Mouse (Mus musculus) CH12.LX (cell line): ENCODE measurements around the gene Olfr1151. TPM values are rescaled to one million over a fixed set of nuclear protein-coding genes. Genes with fewer than 3 reads are reported as not detected.

Experiments used
- DNase-seq: peaks from one replicate; pipeline ENCODE4 v3.0.0-alpha.2; 2013; ENCODE audit errors: extremely low read depth
- H3K27ac ChIP-seq: 2 replicates; pipeline ENCODE4 v1.5.1; 2012; ENCODE audit warnings: low read depth, mild to moderate bottlenecking, control low read depth, moderate library complexity; ENCODE audit not compliant: insufficient read depth
- H3K27me3 ChIP-seq: replicated peaks from 2 replicates; pipeline ENCODE3; 2012; ENCODE audit warnings: inconsistent platforms
- H3K36me3 ChIP-seq, 2 experiments: replicated peaks in 1 of 2; 2 replicates each; pipeline versions ENCODE3 to v1.6.1; 2012; ENCODE audit warnings: inconsistent platforms in 1 of 2, low read length in 1 of 2, mild to moderate bottlenecking in 1 of 2, mixed read lengths in 1 of 2, moderate library complexity in 1 of 2; ENCODE audit not compliant: control insufficient read depth in 1 of 2, insufficient read depth in 1 of 2
- H3K4me1 ChIP-seq, 2 experiments: 2 replicates each; pipeline ENCODE4 v1.6.1; 2012; ENCODE audit warnings: inconsistent platforms in 1 of 2, moderate library complexity in 1 of 2; ENCODE audit not compliant: insufficient read depth in 2 of 2, control insufficient read depth in 1 of 2
- H3K4me2 ChIP-seq: 2 replicates; pipeline ENCODE4 v1.6.1; 2012; ENCODE audit warnings: low read depth, mild to moderate bottlenecking, control low read depth; ENCODE audit not compliant: poor library complexity, insufficient read depth, severe bottlenecking
- H3K4me3 ChIP-seq, 3 experiments: fragments of 150-350 bp in 1 of 3; sonication (generic) in 1 of 3; replicated peaks in 1 of 3; 2 replicates each; pipeline versions ENCODE3 to v1.5.1; 2011 to 2012; ENCODE audit warnings: low read depth in 2 of 3, low read length in 2 of 3, mild to moderate bottlenecking in 2 of 3, moderate library complexity in 2 of 3, control low read depth in 1 of 3, improper control_type of control experiment in 1 of 3, inconsistent platforms in 1 of 3, mixed read lengths in 1 of 3; ENCODE audit not compliant: poor library complexity in 1 of 3
- H3K79me2 ChIP-seq: replicated peaks from 2 replicates; pipeline ENCODE4 v1.6.1; 2012; ENCODE audit warnings: mild to moderate bottlenecking, moderate library complexity; ENCODE audit not compliant: control insufficient read depth, poor library complexity, insufficient read depth, severe bottlenecking; ENCODE audit errors: extremely low read depth
- H3K9ac ChIP-seq: 2 replicates; pipeline ENCODE4 v1.6.1; 2012; ENCODE audit warnings: low read depth, mild to moderate bottlenecking, control low read depth, moderate library complexity; ENCODE audit not compliant: insufficient read depth
- H3K9me3 ChIP-seq: replicated peaks from 2 replicates; pipeline ENCODE3; 2012; ENCODE audit warnings: low read length, inconsistent platforms, mixed read lengths
- BHLHE40 ChIP-seq: IDR thresholded peaks from 2 replicates; pipeline ENCODE4 v1.6.1; 2011; ENCODE audit warnings: mild to moderate bottlenecking, low read depth, low read length, improper control_type of control experiment
- CHD1 ChIP-seq: IDR thresholded peaks from 2 replicates; pipeline ENCODE4 v1.6.1; 2012; ENCODE audit warnings: low read depth, low read length, improper control_type of control experiment, inconsistent platforms
- CHD2 ChIP-seq: IDR thresholded peaks from 2 replicates; pipeline ENCODE4 v1.6.1; 2011; ENCODE audit warnings: low read length, improper control_type of control experiment
- ELF1 ChIP-seq: IDR thresholded peaks from 2 replicates; pipeline ENCODE4 v1.6.1; 2014; ENCODE audit warnings: low read depth, mild to moderate bottlenecking, inconsistent platforms, low read length, improper control_type of control experiment
- EP300 ChIP-seq: IDR thresholded peaks from 2 replicates; pipeline ENCODE4 v1.6.1; 2011; ENCODE audit warnings: low read length, improper control_type of control experiment
- HCFC1 ChIP-seq: IDR thresholded peaks from 2 replicates; pipeline ENCODE4 v1.6.1; 2012; ENCODE audit warnings: low read depth, mild to moderate bottlenecking, inconsistent platforms, low read length, improper control_type of control experiment
- ZMIZ1 ChIP-seq: IDR thresholded peaks from 2 replicates; pipeline ENCODE4 v1.6.1; 2012; ENCODE audit warnings: low read depth, mild to moderate bottlenecking, inconsistent platforms, low read length, improper control_type of control experiment
- dilution Hi-C: fragments of 300-500 bp; cut with MboI; formaldehyde crosslinking; loops from 2 replicates; pipeline ENCODE4 v1.14.3; 2020; ENCODE audit warnings: low sequenced_read_pairs; ENCODE audit not compliant: extremely low pct_unique_long_range_greater_than_20kb, extremely low pct_ligation_motif_present
- in situ Hi-C: fragments of 300-500 bp; cut with MboI; formaldehyde crosslinking; loops from 3 replicates; pipeline ENCODE4 v1.14.3; 2019; ENCODE audit warnings: low sequenced_read_pairs, low pct_ligation_motif_present, low pct_unique_long_range_greater_than_20kb, mixed read lengths
- polyA plus RNA-seq: library from polyadenylated mRNA; unstranded; fragments of >175 nt; gene quantifications from 2 replicates; pipeline ENCODE4 v1.2.1, GENCODE M21; 2012; ENCODE audit warnings: low read depth; ENCODE audit not compliant: insufficient read length
- total RNA-seq, 2 experiments: library from RNA; depleted of rRNA; stranded (reverse); fragments of 300-350 nt in 1 of 2; fragments of >200 nt in 1 of 2; gene quantifications; 2 replicates each; pipeline ENCODE4 v1.2.3; 2012 to 2014

The Olfr1151 gene
- total and polyA plus RNA-seq, 3 experiments: not detected

GRCm38 (mm10) chr2:87894662-87895061, 39.0 kb downstream of the Olfr1151 start, which contains the start of gene Olfr1153:
TSS of gene Olfr1153 (plus strand) at chr2:87894962.
- in situ Hi-C loops (no loop called here), dilution Hi-C loops (no loop called here)
- no peaks in the 10 kb centered on the region for H3K79me2 ChIP-seq
- H3K4me2 ChIP-seq: no peak within 1 kb of the TSS
- H3K9me3 ChIP-seq: peaks cover 13% of the 10 kb centered on the region
- no peak for TF ChIP-seq HCFC1
- no peak for TF ChIP-seq CHD1
- no peaks in the 10 kb centered on the region for H3K36me3 ChIP-seq
- no peak for DNase-seq
- no peaks in the 10 kb centered on the region for H3K4me1 ChIP-seq
- no peak within 1 kb of the TSS for H3K9ac ChIP-seq
- H3K4me3 ChIP-seq: no peak within 1 kb of the TSS
- no peaks in the 10 kb centered on the region for H3K27me3 ChIP-seq
- H3K27ac ChIP-seq: no peak within 1 kb of the TSS

- no peak for DNase-seq
- in situ Hi-C loops: no loop called here
- TF ChIP-seq EP300 (no peak), CHD2 (no peak), ELF1 (no peak), BHLHE40 (no peak), ZMIZ1 (no peak)
- Histone ChIP-seq H3K79me2 (no peaks in the 10 kb centered on the region), H3K4me3 (no peak within 1 kb of the TSS), H3K36me3 (no peaks in the 10 kb centered on the region), H3K27ac (no peak within 1 kb of the TSS), H3K27me3 (no peaks in the 10 kb centered on the region), H3K4me1 (no peaks in the 10 kb centered on the region), H3K9ac (no peak within 1 kb of the TSS), H3K9me3 (no peaks in the 10 kb centered on the region), H3K4me2 (no peak within 1 kb of the TSS)
- dilution Hi-C loops: no loop called here
Observed at GRCm38 (mm10) chr2:87905066-87905465, 49.4 kb downstream of the Olfr1151 start, which contains the start of gene Olfr1154. TSS of gene Olfr1154 (minus strand) at chr2:87905166.

Other genes starting within 250 kb of the Olfr1151 start
Only the 20 nearest of the 30 such genes appear.
- not detected in 2 replicates for gene Olfr1136, start 161.9 kb upstream of the Olfr1151 start, total RNA-seq (2012; rRNA removed)
- gene Olfr1136, start 161.9 kb upstream of the Olfr1151 start, total RNA-seq (2014; rRNA removed): not detected in 2 replicates
- gene Olfr1136, start 161.9 kb upstream of the Olfr1151 start, polyA plus RNA-seq: not detected in 2 replicates
- gene Olfr1137, start 142.7 kb upstream of the Olfr1151 start, total RNA-seq (2012; rRNA removed): not detected in 2 replicates
- not detected in 2 replicates for gene Olfr1137, start 142.7 kb upstream of the Olfr1151 start, total RNA-seq (2014; rRNA removed)
- gene Olfr1137, start 142.7 kb upstream of the Olfr1151 start, polyA plus RNA-seq: not detected in 2 replicates
- not detected in 2 replicates for gene Olfr1138, start 115.9 kb upstream of the Olfr1151 start, total RNA-seq (2012; rRNA removed)
- gene Olfr1138, start 115.9 kb upstream of the Olfr1151 start, total RNA-seq (2014; rRNA removed): not detected in 2 replicates
- gene Olfr1138, start 115.9 kb upstream of the Olfr1151 start, polyA plus RNA-seq: not detected in 2 replicates
- not detected in 2 replicates for gene Olfr1140, start 112.1 kb upstream of the Olfr1151 start, total RNA-seq (2012; rRNA removed)
- not detected in 2 replicates for gene Olfr1140, start 112.1 kb upstream of the Olfr1151 start, total RNA-seq (2014; rRNA removed)
- not detected in 2 replicates for gene Olfr1140, start 112.1 kb upstream of the Olfr1151 start, polyA plus RNA-seq
- gene Olfr1141, start 101.9 kb upstream of the Olfr1151 start, total RNA-seq (2012; rRNA removed): not detected in 2 replicates
- gene Olfr1141, start 101.9 kb upstream of the Olfr1151 start, total RNA-seq (2014; rRNA removed): not detected in 2 replicates
- gene Olfr1141, start 101.9 kb upstream of the Olfr1151 start, polyA plus RNA-seq: not detected in 2 replicates
- gene Olfr152, start 76.4 kb upstream of the Olfr1151 start, total RNA-seq (2012; rRNA removed): not detected in 2 replicates
- not detected in 2 replicates for gene Olfr152, start 76.4 kb upstream of the Olfr1151 start, total RNA-seq (2014; rRNA removed)
- not detected in 2 replicates for gene Olfr152, start 76.4 kb upstream of the Olfr1151 start, polyA plus RNA-seq
- not detected in 2 replicates for gene Olfr1143, start 55.3 kb upstream of the Olfr1151 start, total RNA-seq (2012; rRNA removed)
- not detected in 2 replicates for gene Olfr1143, start 55.3 kb upstream of the Olfr1151 start, total RNA-seq (2014; rRNA removed)
- not detected in 2 replicates for gene Olfr1143, start 55.3 kb upstream of the Olfr1151 start, polyA plus RNA-seq
- gene Olfr1145, start 46.0 kb upstream of the Olfr1151 start, total RNA-seq (2012; rRNA removed): not detected in 2 replicates
- not detected in 2 replicates for gene Olfr1145, start 46.0 kb upstream of the Olfr1151 start, total RNA-seq (2014; rRNA removed)
- gene Olfr1145, start 46.0 kb upstream of the Olfr1151 start, polyA plus RNA-seq: not detected in 2 replicates
- gene Olfr1148, start 25.3 kb upstream of the Olfr1151 start, total RNA-seq (2012; rRNA removed): not detected in 2 replicates
- gene Olfr1148, start 25.3 kb upstream of the Olfr1151 start, total RNA-seq (2014; rRNA removed): not detected in 2 replicates
- not detected in 2 replicates for gene Olfr1148, start 25.3 kb upstream of the Olfr1151 start, polyA plus RNA-seq
- gene Olfr1150-ps1, start 11.9 kb upstream of the Olfr1151 start, total RNA-seq (2012; rRNA removed): not detected in 2 replicates
- not detected in 2 replicates for gene Olfr1150-ps1, start 11.9 kb upstream of the Olfr1151 start, total RNA-seq (2014; rRNA removed)
- not detected in 2 replicates for gene Olfr1150-ps1, start 11.9 kb upstream of the Olfr1151 start, polyA plus RNA-seq
- gene Olfr1152, start 10.6 kb downstream of the Olfr1151 start, total RNA-seq (2012; rRNA removed): not detected in 2 replicates
- gene Olfr1152, start 10.6 kb downstream of the Olfr1151 start, total RNA-seq (2014; rRNA removed): not detected in 2 replicates
- 0.04 and 0.05 TPM in 2 replicates for gene Olfr1152, start 10.6 kb downstream of the Olfr1151 start, polyA plus RNA-seq
- gene Olfr1153, start 39.1 kb downstream of the Olfr1151 start, total RNA-seq (2012; rRNA removed): not detected in 2 replicates
- gene Olfr1153, start 39.1 kb downstream of the Olfr1151 start, total RNA-seq (2014; rRNA removed): not detected in 2 replicates
- not detected in 2 replicates for gene Olfr1153, start 39.1 kb downstream of the Olfr1151 start, polyA plus RNA-seq
- gene Olfr1154, start 49.3 kb downstream of the Olfr1151 start, total RNA-seq (2012; rRNA removed): not detected in 2 replicates
- gene Olfr1154, start 49.3 kb downstream of the Olfr1151 start, total RNA-seq (2014; rRNA removed): not detected in 2 replicates
- not detected in 2 replicates for gene Olfr1154, start 49.3 kb downstream of the Olfr1151 start, polyA plus RNA-seq
- not detected in 2 replicates for gene Olfr1155, start 89.3 kb downstream of the Olfr1151 start, total RNA-seq (2012; rRNA removed)
- gene Olfr1155, start 89.3 kb downstream of the Olfr1151 start, total RNA-seq (2014; rRNA removed): not detected in 2 replicates
- gene Olfr1155, start 89.3 kb downstream of the Olfr1151 start, polyA plus RNA-seq: not detected in 2 replicates
- gene Olfr1156, start 97.2 kb downstream of the Olfr1151 start, total RNA-seq (2012; rRNA removed): not detected in 2 replicates
- gene Olfr1156, start 97.2 kb downstream of the Olfr1151 start, total RNA-seq (2014; rRNA removed): not detected in 2 replicates
- gene Olfr1156, start 97.2 kb downstream of the Olfr1151 start, polyA plus RNA-seq: not detected in 2 replicates
- not detected in 2 replicates for gene Olfr1157, start 112.4 kb downstream of the Olfr1151 start, total RNA-seq (2012; rRNA removed)
- not detected in 2 replicates for gene Olfr1157, start 112.4 kb downstream of the Olfr1151 start, total RNA-seq (2014; rRNA removed)
- gene Olfr1157, start 112.4 kb downstream of the Olfr1151 start, polyA plus RNA-seq: not detected in 2 replicates
- gene Olfr74, start 118.8 kb downstream of the Olfr1151 start, total RNA-seq (2012; rRNA removed): not detected in 2 replicates
- gene Olfr74, start 118.8 kb downstream of the Olfr1151 start, total RNA-seq (2014; rRNA removed): not detected in 2 replicates
- gene Olfr74, start 118.8 kb downstream of the Olfr1151 start, polyA plus RNA-seq: not detected in 2 replicates
- gene Olfr1158, start 134.3 kb downstream of the Olfr1151 start, total RNA-seq (2012; rRNA removed): not detected in 2 replicates
- gene Olfr1158, start 134.3 kb downstream of the Olfr1151 start, total RNA-seq (2014; rRNA removed): not detected in 2 replicates
- not detected in 2 replicates for gene Olfr1158, start 134.3 kb downstream of the Olfr1151 start, polyA plus RNA-seq
- gene Olfr1160, start 152.4 kb downstream of the Olfr1151 start, total RNA-seq (2012; rRNA removed): not detected in 2 replicates
- gene Olfr1160, start 152.4 kb downstream of the Olfr1151 start, total RNA-seq (2014; rRNA removed): not detected in 2 replicates
- gene Olfr1160, start 152.4 kb downstream of the Olfr1151 start, polyA plus RNA-seq: not detected in 2 replicates
- gene Olfr1161, start 166.9 kb downstream of the Olfr1151 start, total RNA-seq (2012; rRNA removed): not detected in 2 replicates
- gene Olfr1161, start 166.9 kb downstream of the Olfr1151 start, total RNA-seq (2014; rRNA removed): not detected in 2 replicates
- not detected in 2 replicates for gene Olfr1161, start 166.9 kb downstream of the Olfr1151 start, polyA plus RNA-seq